Mouse (Mus musculus) intestine, embryonic 14.5 days (tissue): ENCODE data around the gene Tollip. TPM values are rescaled to one million over a fixed set of nuclear protein-coding genes. Genes with fewer than 3 reads are reported as not detected.
"Not testable (repeated sequence)": the region's sequence is repeated elsewhere in the genome, so short reads cannot be mapped to it uniquely, and the experiment has no call there.

Experiments
- ATAC-seq: fragments of 200-750 bp; cut with Nextera tagmentation; replicated peaks from 2 replicates; pipeline ENCODE4 v1.8.0; 2017; ENCODE audit warnings: low read depth, moderate number of reproducible peaks, moderate TSS enrichment, moderate library complexity; ENCODE audit not compliant: low FRiP score, low TSS enrichment
- DNase-seq: peaks from one replicate; pipeline ENCODE4 v3.0.0-alpha.2; 2018; ENCODE audit warnings: low spot score
- H3K27ac ChIP-seq: fragments of 300-500 bp; sonication (generic); 2 replicates; pipeline ENCODE4 v1.5.1; 2014; ENCODE audit warnings: low read depth, mild to moderate bottlenecking, control low read depth
- H3K27me3 ChIP-seq: fragments of 300-500 bp; sonication (generic); replicated peaks from 2 replicates; pipeline ENCODE4 v1.6.1; 2014; ENCODE audit warnings: low read length, control low read depth; ENCODE audit not compliant: control insufficient read depth, insufficient read depth
- H3K36me3 ChIP-seq: fragments of 300-500 bp; sonication (generic); 2 replicates; pipeline ENCODE4 v1.6.1; 2014; ENCODE audit warnings: low read length, control low read depth; ENCODE audit not compliant: control insufficient read depth, insufficient read depth
- H3K4me1 ChIP-seq: fragments of 300-500 bp; sonication (generic); replicated peaks from 2 replicates; pipeline ENCODE4 v1.6.1; 2014; ENCODE audit warnings: low read length, control low read depth, mixed read lengths; ENCODE audit not compliant: control insufficient read depth, insufficient read depth
- H3K4me2 ChIP-seq: fragments of 300-500 bp; sonication (generic); 2 replicates; pipeline ENCODE4 v1.6.1; 2014; ENCODE audit warnings: low read length
- H3K4me3 ChIP-seq: fragments of 300-500 bp; sonication (generic); 2 replicates; pipeline ENCODE4 v1.5.1; 2014; ENCODE audit warnings: low read depth, low read length, control low read depth, mixed read lengths
- H3K9ac ChIP-seq: fragments of 300-500 bp; sonication (generic); 2 replicates; pipeline ENCODE4 v1.6.1; 2014; ENCODE audit warnings: mild to moderate bottlenecking, low read length
- H3K9me3 ChIP-seq: fragments of 300-500 bp; sonication (generic); 2 replicates; pipeline ENCODE4 v1.6.1; 2016; ENCODE audit warnings: low read length, control low read depth; ENCODE audit not compliant: control insufficient read depth
- WGBS: fragments of 180-500 bp; shearing (Covaris S2); extraction: QIAGEN DNeasy Blood & Tissue Kit; methylation state at CpG from one replicate; pipeline ENCODE4 v1.1.7; 2014; 5-methylcytosine and 5-hydroxymethylcytosine counted together
- polyA plus RNA-seq: library from polyadenylated mRNA; unstranded; fragments of >200 nt; fragmentation: Nextera tagmentation; extraction: Ambion mirVana; gene quantifications from 2 replicates; pipeline ENCODE4 v1.2.1, GENCODE M21; 2014

Tollip gene
- polyA plus RNA-seq, 1 experiment from 2014 or later, result 48.1 TPM

DNA sequence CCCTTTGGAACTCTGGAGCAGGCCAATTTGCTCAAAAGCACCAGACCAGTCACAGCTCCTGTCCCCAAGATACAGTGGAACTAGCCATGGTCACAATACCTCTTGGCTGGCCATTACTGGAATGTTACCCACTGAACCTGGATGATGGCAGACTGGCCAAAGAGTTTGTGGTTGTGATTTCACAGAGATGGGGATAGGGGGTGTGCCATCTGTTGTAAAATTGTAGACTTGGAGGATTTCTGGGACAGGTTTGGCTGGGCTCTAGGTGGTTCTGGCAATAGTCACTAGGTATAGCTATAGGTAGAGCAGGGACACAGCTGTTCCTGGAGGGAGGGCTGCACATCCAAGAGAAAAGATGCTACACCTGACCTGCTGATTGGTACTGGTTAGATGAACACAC is 29.2 kb upstream of the Tollip start:
- Histone ChIP-seq H3K36me3 (no peaks in the 10 kb centered on the region), H3K4me3 (no peak overlapping the region), H3K27me3 (peaks cover 70% of the 10 kb centered on the region), H3K27ac (no peak overlapping the region), H3K4me1 (0 out of 2 replicates have a peak, but pooled peaks cover 4% of the 10 kb centered on the region), H3K4me2 (no peak overlapping the region), H3K9me3 (no peaks in the 10 kb centered on the region), H3K9ac (no peak overlapping the region)
- no peak for DNase-seq
- ATAC-seq, result no peak

GRCm38 (mm10) chr7:141945927-141946326 is 27.6 kb upstream of the Tollip start:
- Histone ChIP-seq H3K9me3 (no peaks in the 10 kb centered on the region), H3K36me3 (no peaks in the 10 kb centered on the region), H3K27me3 (peaks cover 54% of the 10 kb centered on the region), H3K4me2 (no peak overlapping the region), H3K4me1 (0 out of 2 replicates have a peak, but pooled peaks cover 4% of the 10 kb centered on the region), H3K27ac (no peak overlapping the region), H3K4me3 (no peak overlapping the region), H3K9ac (no peak overlapping the region)
- ATAC-seq (no peak), DNase-seq (peak; percentile 58)
- WGBS, result 37% methylated on average over 7 of the region's 7 CpGs

GRCm38 (mm10) chr7:141943444-141943843 is 25.1 kb upstream of the Tollip start:
- Histone ChIP-seq H3K9ac (no peak overlapping the region), H3K4me3 (no peak overlapping the region), H3K9me3 (no peaks in the 10 kb centered on the region), H3K36me3 (no peaks in the 10 kb centered on the region), H3K27ac (no peak overlapping the region), H3K4me1 (no peaks in the 10 kb centered on the region), H3K4me2 (no peak overlapping the region), H3K27me3 (peaks cover 30% of the 10 kb centered on the region)
- ATAC-seq (no peak), DNase-seq (no peak)
- WGBS, result 71% methylated on average over 5 of the region's 5 CpGs

- WGBS, result 93% methylated on average over 6 of the region's 6 CpGs
- no peaks in the 10 kb centered on the region; the same call in 1 of the 2 replicates for H3K27me3 ChIP-seq
- ATAC-seq, result no peak
- no peak for DNase-seq
- no peaks in the 10 kb centered on the region for H3K9me3 ChIP-seq
- no peak overlapping the region for H3K4me3 ChIP-seq
- H3K9ac ChIP-seq, result no peak overlapping the region
- H3K4me2 ChIP-seq, result no peak overlapping the region
- H3K4me1 ChIP-seq, result no peaks in the 10 kb centered on the region
- no peaks in the 10 kb centered on the region for H3K36me3 ChIP-seq
- no peak overlapping the region for H3K27ac ChIP-seq
Measured at GRCm38 (mm10) chr7:141934951-141935350, 16.6 kb upstream of the Tollip start.

GRCm38 (mm10) chr7:141934128-141934898 is 16.0 kb upstream of the Tollip start:
- no peak overlapping the region for H3K4me2 ChIP-seq
- no peaks in the 10 kb centered on the region for H3K9me3 ChIP-seq
- no peak overlapping the region for H3K4me3 ChIP-seq
- H3K4me1 ChIP-seq, result no peaks in the 10 kb centered on the region
- DNase-seq (no peak), ATAC-seq (no peak)
- 62% methylated on average over 7 of the region's 7 CpGs for WGBS
- no peaks in the 10 kb centered on the region for H3K36me3 ChIP-seq
- H3K27me3 ChIP-seq, result no peaks in the 10 kb centered on the region; the same call in 1 of the 2 replicates
- no peak overlapping the region for H3K9ac ChIP-seq
- no peak overlapping the region for H3K27ac ChIP-seq

GRCm38 (mm10) chr7:141928642-141929041 is 10.3 kb upstream of the Tollip start:
- Histone ChIP-seq H3K9me3 (no peaks in the 10 kb centered on the region), H3K4me1 (no peaks in the 10 kb centered on the region), H3K27ac (no peak overlapping the region), H3K36me3 (no peaks in the 10 kb centered on the region), H3K27me3 (no peaks in the 10 kb centered on the region), H3K9ac (no peak overlapping the region), H3K4me2 (no peak overlapping the region), H3K4me3 (no peak overlapping the region)
- WGBS, result 72% methylated on average over 10 of the region's 10 CpGs
- ATAC-seq (no peak), DNase-seq (no peak)

DNA sequence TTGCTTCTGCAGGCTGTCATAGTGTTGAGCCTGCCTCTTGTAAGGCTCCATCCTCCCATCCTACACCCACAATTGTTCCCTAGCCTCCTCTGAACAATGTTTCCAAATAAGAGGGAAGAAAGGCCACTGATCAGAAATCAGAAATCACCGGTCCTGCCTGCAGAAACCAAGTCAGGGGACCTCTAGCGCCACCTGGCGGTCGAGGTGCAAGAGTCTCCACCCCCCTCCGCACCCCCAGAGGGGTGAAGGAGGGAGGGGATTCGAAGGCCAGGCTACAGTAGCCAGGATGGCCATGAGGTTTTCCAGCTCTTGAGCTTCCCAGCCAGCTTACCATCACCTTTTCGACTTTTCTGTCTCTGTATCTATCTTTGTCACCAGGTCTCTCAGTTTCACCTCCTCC is 6.6 kb upstream of the Tollip start:
- Histone ChIP-seq H3K9me3 (no peaks in the 10 kb centered on the region), H3K27me3 (no peaks in the 10 kb centered on the region), H3K4me1 (no peaks in the 10 kb centered on the region), H3K36me3 (no peaks in the 10 kb centered on the region), H3K9ac (no peak overlapping the region), H3K27ac (no peak overlapping the region), H3K4me3 (no peak overlapping the region), H3K4me2 (no peak overlapping the region)
- DNase-seq, result peak; percentile 91
- WGBS, result 10% methylated on average over 7 of the region's 7 CpGs
- ATAC-seq, result no peak

DNA sequence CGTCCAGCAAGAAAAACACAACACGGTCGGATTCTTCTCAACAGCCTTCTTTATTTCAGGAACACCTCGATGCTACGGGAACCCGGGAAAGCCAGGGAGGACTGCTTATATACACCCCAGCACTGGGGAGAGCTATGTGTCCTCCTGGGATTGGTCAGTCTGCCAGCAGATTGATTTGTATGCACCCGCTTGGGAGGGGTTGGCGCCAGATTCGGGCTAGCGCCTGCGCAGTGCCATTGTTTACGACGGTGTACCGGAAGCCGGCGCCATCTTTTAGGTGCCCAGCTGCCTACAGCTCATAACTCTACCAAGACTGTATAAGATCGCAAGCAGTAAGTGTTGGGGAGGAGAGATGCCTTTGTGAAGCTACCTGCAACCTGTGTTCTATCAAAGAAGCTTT is 5.8 kb upstream of the Tollip start:
- DNase-seq, ATAC-seq, H3K27me3 ChIP-seq, H3K27ac ChIP-seq, H3K4me2 ChIP-seq, H3K9me3 ChIP-seq, H3K9ac ChIP-seq, H3K4me3 ChIP-seq, H3K4me1 ChIP-seq, H3K36me3 ChIP-seq: not testable (repeated sequence)
- WGBS, result 91% methylated on average over 17 of the region's 17 CpGs

- no peak overlapping the region for H3K4me3 ChIP-seq
- no peak overlapping the region for H3K27ac ChIP-seq
- ATAC-seq (no peak), DNase-seq (no peak)
- H3K9me3 ChIP-seq, result no peaks in the 10 kb centered on the region
- H3K4me2 ChIP-seq, result no peak overlapping the region
- WGBS, result 59% methylated on average over 3 of the region's 3 CpGs
- no peak overlapping the region for H3K9ac ChIP-seq
- no peaks in the 10 kb centered on the region for H3K4me1 ChIP-seq
- no peaks in the 10 kb centered on the region for H3K36me3 ChIP-seq
- peaks cover 39% of the 10 kb centered on the region for H3K27me3 ChIP-seq
Measured at GRCm38 (mm10) chr7:141911305-141911704, 7.0 kb downstream of the Tollip start.
